Mouse (Mus musculus) bone marrow macrophage, adult 2 months (primary cell): ENCODE results near the gene Ociad2.

Source experiments
- CTCF ChIP-seq: IDR thresholded peaks from 2 replicates; pipeline ENCODE4 v1.5.1; 2012; ENCODE audit warnings: low read depth, mild to moderate bottlenecking, low read length, moderate library complexity
- POLR2A ChIP-seq: IDR thresholded peaks from 2 replicates; pipeline ENCODE4 v1.6.1; 2012; ENCODE audit warnings: mild to moderate bottlenecking, low read depth, low read length, borderline replicate concordance

- TF ChIP-seq CTCF (no peak), POLR2A (no peak)
Measured at GRCm38 (mm10) chr5:73310401-73310800, 30.4 kb downstream of the Ociad2 start.
